Mouse (Mus musculus) CD4-positive helper T cell, adult 2 months (primary cell): ENCODE results near the gene Tmed1.
"Not testable (repeated sequence)": the region's sequence is repeated elsewhere in the genome, so short reads cannot be mapped to it uniquely, and the experiment has no call there.

Experiments used
- DNase-seq: peaks from one replicate; pipeline ENCODE4 v3.0.0-alpha.2; 2012; ENCODE audit warnings: low read depth, missing footprints, low spot score

Gene Tmed1

DNA sequence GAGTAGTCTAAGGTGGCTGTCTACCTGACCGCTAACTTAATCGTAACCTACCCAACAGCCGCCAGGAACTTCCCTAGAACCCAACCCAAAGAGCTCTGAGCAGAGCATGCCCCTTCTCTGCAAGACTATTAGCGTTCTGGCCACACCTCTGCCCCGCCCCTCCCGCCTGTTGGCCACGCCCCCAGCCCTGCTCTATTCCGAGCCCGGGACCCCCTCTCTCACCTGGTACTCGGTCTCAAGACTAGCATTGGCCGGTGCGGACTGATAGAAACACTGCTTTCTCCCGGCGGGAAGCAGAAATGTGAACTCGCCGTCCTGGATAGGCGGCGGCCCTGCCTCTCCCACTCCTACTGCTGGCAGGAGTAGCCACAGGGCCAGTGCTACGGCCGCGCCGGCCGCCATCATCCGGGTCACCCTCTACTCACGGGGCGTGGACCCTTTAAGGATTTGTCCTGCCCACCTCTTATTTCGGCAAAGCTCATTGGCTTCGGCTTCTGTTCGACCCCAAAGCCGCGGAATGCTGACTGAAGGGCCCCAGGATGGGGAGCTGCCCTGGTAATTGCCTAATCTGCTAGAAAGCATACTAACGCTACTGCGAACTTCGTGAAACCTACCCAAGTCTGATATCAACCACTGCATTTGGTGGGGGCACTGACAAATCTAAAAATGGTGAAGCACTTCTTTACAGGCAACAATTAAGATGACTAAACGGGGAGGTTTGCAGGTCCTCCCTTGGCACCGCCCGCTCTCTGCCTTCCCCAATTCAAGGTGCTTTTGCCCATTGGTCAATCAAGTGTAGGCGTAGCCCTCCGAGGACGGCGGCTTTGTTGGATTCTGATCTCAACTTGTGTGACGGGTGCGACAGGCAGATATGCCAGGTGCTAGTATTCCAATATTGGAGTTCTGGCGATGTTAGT is at the start of gene Tmed1:
Gene Tmed1, minus strand, starts transcription at position 481 of the 917 bp plus-strand sequence.
- DNase-seq = peak; percentile 81

DNA sequence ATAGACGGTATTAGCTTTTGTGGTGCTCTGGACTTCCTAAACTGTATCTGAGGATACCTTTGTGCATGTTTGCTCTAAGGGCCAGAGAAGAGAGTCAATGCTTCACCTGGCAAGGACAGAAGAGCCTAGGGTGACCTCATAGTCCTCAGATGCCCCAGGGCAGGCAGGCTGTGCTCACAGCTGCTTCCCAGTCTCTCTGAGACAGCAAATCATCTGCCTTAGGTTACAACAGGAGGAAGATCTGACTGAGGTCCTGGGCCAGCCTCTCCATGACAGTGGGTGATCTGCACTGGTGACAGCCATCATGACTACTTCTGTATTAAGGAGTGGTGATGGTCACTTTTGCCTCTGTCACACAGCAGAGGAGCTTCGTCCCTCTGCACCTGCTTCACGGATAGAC is 49.1 kb upstream of the Tmed1 start:
- no peak for DNase-seq

DNA sequence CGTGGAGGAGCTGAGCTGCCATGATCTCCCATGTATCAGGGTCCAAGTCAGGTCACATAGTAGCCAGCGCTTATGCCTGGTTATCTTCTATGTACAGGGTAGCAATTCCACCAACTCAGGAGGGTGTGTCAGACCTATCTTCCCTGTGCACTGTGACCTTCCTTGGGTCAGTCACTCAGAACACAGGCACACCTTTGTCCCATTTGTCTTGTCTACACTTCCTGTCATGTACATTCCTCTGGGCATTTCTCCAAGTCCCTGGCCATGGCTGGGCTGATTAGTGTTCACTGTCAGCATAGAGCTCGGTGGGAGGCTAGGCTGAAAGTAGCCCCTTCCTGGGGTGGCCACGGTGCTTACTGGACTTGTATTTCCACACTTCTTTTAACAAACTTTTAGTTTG is 48.3 kb upstream of the Tmed1 start:
- no peak for DNase-seq

DNA sequence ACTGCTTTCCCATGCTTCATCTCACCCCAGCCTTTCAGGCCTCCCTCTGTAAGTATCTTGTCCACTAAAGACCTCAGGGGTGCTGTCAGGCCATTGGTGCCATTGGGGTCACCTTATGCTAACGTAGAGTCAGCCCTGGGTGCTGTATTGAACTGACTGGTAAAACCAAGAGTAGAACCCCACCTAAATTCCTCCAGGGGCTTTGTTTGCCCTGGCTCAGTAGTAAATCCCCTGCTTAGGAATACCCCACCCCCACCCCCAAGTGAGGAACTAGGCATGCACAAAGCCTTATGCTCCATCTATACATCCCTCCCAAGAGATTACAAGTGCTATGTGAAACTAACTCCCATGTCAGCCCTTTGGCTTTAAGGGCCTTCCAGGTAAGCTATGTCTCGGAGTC is 47.5 kb upstream of the Tmed1 start:
- DNase-seq = no peak

DNA sequence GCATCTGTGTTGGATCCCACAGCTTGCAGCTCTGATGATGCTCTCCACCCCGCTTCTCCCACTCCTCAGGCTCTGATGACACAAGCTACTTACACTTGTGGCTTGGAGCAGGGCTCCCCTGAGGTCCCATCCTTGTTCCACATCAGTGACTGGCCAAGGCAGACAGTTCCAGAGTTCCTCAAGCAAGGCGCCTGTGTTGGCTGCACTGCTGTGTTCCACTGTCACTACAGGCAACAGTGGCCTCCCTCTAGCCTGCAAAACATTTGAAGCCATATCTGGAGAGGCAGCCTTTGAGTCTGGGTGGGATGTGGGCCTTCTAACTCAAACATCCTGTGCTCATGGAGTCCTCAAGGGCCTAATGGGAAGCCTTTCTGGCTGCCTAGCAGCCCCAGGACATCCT is 46.9 kb upstream of the Tmed1 start:
- DNase-seq = no peak

DNA sequence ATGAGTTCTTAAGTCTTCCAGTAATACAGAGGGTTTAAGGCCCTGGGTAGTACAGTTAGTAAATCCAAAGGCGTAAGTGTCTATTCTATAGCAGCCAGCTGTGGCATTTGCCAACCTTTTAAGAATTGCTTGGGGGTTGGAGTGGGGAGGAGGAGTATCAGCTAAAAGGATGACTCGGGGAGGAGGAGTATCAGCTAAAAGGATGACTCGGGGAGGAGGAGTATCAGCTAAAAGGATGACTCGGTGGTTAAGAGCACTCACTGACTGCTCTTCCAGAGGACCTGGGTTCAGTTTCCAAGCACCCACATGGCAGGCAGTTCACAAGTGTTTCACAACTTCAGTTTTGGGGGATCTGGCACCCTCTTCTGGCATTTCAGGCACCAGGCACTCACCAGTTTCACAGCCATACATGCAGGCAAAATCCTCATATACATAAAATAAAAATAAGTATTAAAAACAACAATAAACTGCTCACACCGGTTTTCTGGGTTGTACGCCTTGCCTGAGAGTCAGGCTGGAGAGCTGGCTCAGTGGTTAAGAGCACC is 45.2 kb upstream of the Tmed1 start:
- no peak for DNase-seq

DNA sequence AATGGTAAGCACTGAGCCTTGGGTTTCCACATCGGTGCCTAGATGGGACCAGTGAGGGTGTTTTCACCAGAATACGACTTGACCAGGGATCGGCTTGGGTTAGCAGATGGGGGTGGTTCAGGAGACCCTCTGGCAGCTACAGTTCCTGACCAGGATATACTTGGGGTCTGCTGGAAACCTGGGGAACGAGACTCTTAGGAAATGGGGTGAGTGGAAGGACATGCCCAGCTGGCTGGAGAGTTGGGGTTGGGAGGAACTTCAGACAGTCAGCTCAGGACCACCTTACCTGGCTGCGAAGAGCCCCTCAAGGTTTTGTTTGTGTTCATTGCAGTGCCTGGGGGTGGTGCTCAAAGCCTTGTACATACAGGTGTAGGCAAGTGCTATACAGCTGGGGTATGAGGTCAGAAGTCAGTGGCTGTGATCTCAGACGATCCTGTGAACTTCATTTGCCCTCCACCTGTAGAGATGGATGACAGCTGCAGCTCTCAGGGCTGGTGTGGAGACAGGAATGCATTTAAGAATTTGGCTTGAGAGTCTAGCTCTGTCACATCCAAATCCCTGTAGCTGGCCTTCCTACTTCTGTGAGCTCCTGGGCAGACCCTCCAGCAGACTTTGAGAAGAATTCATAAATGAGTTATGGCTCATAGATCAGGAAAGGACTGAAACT is 43.7 kb upstream of the Tmed1 start:
- no peak for DNase-seq

DNA sequence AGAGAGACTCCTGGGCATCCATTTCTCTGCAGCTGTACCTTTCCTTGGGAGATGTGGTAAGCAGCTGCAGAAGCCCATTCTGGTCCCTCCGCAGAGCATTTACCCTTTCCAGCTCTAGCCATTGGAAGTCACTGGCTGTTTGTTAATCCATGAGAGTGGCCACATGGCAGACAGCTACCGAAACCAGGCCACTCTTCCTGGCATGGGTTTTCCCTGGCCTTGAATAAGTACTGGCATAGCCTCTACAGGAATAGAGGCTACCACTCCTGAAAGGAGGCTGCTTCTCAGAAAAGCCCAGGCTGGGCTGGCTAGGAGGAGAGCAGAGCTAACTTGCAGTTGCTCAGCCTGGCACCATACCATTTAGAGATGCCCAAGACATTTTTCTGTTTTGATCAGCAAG is 41.0 kb upstream of the Tmed1 start:
- no peak for DNase-seq

DNA sequence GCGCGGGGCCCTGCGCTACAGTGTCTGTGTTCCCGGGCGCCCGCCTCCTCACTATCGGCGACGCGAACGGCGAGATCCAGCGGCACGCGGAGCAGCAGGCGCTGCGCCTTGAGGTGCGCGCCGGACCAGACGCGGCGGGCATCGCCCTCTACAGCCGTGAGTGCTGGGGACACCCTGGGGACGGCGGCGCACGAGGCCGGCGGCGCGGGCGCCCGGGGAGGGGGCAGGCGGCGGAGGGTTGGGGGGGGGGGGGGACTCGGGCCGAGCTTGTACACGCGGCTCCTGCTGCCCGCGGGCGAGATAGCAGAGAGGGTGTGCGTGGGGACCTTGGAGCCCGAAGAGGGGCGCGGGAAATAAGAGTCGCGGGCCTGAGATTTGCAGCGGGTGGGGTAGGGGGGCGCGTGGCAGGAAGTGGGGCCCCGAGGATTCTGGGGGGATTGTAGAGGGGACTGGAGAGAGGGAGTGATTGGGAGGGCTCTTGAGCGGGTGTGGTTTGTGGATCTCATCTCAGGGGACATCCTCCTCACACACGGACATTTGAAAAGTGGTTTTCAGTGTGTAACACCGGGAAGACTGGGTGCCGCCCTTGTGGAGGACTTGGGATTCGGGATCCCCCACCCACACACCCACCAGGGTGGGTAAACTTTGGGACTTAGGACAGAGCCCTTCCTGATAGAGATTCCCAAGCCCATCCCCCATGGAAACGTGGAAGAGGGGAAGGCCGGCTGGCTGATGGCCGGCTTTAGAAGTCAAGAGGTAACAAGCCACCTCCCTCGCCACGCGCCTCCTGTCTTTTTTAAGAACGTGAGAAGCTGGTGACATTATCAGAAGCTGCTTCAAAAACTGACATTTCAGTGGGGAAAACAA is 37.3 kb upstream of the Tmed1 start:
- peak; percentile 79 for DNase-seq

DNA sequence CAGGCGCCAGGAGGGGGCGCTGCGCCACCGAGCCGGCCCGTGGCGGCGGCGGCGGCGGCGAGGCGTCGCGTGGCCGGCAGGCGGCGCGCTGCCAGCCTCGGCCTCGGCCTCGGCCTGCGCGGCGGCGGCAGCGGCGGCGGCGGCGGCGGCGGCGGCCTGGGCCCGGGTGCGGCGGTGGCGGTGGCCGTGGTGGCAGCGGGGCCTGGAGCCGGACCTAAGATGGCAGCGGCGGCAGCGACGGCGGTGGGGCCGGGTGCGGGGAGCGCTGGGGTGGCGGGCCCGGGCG is 36.7 kb upstream of the Tmed1 start, which contains the start of gene Carm1:
Gene Carm1, plus strand, starts transcription at position 106 of the 286 bp plus-strand sequence.
- DNase-seq = no peak

DNA sequence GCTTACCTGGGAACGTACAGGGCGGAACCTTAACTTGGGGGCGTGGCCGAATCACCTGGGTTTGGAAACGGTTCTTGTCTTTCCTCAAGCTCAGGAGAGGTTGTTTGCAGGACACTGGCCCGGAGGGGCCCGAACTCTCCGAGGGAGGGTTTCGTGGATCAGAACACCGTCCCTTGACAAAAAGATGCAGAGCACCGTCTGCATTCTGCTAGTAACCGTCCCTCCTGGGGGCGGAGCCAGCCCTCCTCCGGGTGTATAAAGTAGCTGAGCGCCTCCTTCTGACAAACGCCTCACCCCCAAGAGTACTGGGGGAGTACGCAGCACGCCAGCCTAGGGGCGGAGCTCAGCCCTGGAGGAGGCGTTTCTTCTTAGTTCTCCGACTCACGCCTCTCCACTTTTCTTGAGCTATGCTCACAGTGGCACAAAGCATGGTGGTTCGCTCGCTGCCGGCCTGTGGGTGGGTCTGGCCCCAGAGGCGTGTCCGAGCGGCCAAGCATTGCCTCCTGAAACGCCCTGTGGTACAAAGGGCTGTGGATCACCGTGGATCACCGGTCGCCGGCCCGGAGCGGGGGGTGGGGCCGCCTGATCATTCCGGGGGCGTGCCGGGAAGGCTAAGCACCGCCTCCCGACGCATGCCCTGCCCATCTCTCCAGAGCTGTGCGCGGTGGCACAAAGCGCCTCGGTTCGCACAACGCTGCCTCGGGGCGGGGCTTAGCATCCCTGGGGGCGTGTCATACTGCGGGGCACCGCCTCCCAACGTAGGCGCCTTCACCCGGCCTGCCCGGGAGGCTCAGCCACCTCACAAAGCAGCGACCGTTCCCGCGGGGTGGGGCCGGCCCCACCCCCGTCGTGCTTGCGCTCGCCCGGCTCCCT is 36.1 kb upstream of the Tmed1 start:
- DNase-seq = peak; percentile 99

DNA sequence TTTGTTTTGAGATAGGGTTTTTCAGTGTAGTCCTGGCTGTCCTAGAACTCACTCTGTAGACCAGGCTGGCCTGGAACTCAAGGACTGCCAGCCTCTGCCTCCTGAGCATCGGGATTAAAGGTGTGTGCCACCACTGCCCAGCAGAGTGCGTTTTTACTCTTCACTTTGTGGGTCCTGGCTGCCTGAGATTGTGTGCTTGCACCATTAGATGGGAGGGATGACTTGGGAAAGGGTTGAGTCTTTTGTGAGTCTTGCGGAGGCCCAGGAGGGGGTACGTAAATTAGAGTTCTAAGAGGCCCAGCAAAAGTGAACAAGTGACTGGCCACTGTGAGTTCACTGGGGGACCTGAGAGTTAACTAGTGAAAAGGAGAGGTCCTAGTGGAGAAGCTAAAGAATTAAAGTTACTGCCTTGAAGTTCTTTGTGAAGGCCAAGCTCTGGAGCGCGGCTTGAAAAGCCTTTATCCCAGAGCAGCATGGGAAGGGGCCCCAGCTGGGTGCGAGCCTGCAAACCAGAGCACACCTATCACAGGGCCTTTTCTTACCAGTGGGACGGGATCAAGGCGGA is 35.4 kb upstream of the Tmed1 start:
- DNase-seq = peak; percentile 22

DNA sequence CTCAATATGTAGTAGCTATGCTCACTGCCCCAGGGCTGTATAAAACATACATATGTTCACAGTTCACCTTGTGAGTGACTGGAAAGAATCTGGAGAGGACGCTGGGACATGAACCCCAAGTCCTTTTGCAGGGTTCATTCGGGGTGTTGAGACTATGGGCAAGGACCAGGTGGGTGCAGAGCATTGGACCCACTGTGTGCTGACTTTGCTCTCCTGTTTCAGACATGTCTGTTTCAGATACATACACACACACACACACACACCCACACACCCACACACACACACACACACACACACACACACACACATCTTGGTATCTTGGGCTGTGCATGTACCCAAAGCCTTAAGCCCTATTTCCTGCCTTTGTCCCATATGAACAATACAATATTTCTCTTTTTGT is 31.9 kb upstream of the Tmed1 start:
- DNase-seq = not testable (repeated sequence)

DNA sequence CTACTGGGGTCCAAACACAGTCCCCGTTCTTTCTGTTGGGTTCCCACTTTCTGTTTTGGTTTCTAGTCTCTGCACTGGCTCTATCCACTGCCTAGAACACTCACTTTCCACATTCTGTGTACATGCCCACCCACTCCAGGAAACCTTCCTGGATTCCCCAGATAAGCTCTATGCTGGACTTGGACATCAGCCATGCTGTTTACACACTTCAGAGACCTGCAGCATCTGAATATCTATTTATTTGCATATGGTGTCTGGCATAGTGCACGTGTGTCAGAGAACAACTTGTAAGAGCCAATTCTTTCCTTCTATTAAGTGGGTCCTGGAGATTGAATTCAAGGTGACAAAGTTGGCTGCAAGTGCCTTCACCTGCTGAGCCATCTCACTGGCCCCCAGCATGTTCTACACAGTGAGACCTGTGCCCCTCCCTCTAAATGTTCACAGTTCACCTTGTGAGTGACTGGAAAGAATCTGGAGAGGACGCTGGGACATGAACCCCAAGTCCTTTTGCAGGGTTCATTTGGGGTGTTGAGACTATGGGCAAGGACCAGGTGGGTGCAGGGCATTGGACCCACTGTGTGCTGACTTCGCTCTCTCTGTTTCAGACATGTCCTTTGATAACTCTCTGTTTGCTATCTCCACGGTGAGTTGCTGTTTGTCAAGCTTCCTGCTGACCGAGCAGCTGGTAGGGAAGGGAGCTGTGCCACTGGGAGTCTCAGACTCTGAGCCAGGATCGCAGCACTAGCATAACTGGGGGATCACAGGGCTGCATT is 30.1 kb upstream of the Tmed1 start:
- no peak for DNase-seq

DNA sequence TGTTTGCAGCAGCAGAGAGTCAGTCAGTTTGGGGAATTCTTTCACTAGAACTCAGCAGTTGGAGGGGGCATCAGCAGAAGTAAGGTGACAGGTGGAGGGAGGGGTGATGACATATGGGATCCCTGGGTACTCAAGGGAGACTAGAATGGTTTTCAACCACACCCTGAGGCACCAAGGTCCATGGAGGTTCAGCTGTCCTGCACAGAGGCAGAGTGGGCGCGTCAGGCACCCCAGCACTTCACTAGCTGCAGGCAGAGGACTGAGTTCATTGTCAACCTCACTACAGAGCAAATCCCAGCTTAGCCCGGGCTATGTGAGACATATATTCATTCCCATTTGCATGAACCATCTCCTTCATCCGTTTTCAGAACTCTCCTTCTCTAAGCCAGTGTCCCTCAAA is 27.0 kb upstream of the Tmed1 start:
- DNase-seq = no peak

DNA sequence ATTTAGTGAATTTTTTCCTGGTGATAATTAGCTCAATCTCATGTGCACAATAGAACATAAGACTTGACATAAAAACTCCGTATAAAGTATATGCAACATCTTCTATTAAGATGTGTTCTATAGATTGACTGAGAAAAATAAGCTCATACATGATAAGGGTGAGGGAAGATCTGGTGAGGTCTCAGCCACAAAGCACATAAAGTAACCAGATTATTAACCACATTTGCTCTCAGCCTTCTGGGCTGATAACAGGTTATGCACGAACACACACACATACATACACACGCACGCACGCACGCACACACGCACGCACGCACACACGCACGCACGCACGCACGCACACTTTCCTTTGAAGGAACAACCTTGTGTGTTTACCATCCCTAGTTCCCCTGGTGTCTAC is 26.4 kb upstream of the Tmed1 start:
- no peak for DNase-seq

DNA sequence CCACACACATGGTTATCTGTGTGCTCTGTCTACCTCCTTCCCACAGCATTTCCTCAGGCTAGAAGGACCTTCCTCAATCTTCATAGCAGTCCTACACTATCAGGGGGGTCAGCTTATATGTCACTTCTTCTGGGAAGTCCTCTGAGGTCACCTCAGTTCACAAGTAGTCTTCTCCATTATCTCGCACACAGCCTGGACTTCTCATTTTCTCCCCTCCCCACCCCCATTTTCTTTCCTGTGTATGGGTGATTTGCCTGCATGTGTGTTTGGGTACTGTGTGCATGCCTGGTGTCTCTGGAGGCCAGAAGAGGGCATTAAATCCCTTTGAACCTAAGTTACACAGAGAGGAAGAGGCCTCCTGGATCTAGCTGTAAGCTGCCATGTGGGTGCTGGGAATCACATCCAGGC is 17.9 kb upstream of the Tmed1 start:
- DNase-seq = no peak

DNA sequence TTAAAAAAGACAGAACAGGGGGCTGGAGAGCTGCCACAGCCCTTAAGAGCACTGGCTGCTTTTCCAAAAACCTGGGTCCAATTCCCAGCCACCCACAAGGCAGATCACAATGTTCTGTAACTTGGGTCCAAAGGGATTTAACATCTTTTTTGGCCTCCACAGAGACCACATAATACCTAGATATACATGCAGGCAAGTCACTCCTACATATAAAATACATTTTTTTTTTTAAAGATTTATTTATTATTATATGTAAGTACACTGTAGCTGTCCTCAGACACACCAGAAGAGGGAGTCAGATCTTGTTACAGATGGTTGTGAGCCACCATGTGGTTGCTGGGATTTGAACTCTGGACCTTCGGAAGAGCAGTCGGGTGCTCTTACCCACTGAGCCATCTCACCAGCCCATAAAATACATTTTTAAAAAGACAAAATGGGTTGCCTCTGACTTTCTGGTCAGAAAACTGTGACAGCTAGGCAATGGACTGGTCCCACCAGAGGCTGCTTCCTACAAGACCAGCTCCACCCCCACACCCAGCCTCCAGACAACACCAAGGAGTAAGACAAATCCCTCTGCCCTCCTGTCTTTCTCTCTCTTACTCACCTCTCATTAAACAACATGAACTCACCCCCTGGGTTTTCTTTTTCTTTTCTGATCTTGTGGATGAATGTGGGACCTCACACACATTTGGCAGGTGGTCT is 17.2 kb upstream of the Tmed1 start:
- DNase-seq = no peak

DNA sequence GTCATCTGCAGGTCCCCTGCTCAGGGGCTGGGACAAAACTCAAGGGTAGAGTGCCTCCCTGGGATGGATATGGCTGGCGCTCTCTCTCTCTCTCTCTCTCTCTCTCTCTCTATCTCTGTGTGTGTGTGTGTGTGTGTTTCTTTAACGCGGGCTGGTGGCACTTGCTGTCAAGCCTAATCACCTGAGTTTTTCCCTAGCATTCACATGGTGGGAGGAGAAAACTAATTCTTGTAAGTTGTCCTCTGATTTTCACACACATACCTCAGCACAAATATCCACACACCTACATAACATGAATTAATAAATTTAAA is 16.5 kb upstream of the Tmed1 start:
- no peak for DNase-seq
